Mouse (Mus musculus): Measurements from ENCODE around the gene Slc23a2. TPM values are rescaled to one million over a fixed set of nuclear protein-coding genes. Genes with fewer than 3 reads are reported as not detected.

The Slc23a2 gene
- polyA plus RNA-seq, 1 experiment from 2014 or later = 44.6 TPM

- peak overlapping the region; percentile 75 for H3K4me2 ChIP-seq (replicated peaks)
- ATAC-seq (ENCODE audit: low FRiP score) = no peak
- no peaks in the 10 kb centered on the region for H3K27me3 ChIP-seq (ENCODE audit: control insufficient read depth, insufficient read depth, low read length)
- H3K9ac ChIP-seq = no peak overlapping the region
- no peak overlapping the region for H3K27ac ChIP-seq
- no peak for DNase-seq (ENCODE audit: low spot score)
- peaks cover 30% of the 10 kb centered on the region for H3K4me1 ChIP-seq (replicated peaks; ENCODE audit: control insufficient read depth, insufficient read depth, low read length)
- no peaks in the 10 kb centered on the region for H3K36me3 ChIP-seq (replicated peaks; ENCODE audit: control insufficient read depth, insufficient read depth)
- no peaks in the 10 kb centered on the region for H3K9me3 ChIP-seq (ENCODE audit: control insufficient read depth, low read length)
- no peak overlapping the region for H3K4me3 ChIP-seq (replicated peaks; ENCODE audit: low read length)
- 71% methylated on average over 5 of the region's 5 CpGs for WGBS
Observed at GRCm38 (mm10) chr2:132027366-132027765, 117.5 kb downstream of the Slc23a2 start.

- H3K4me2 ChIP-seq (replicated peaks) = no peak overlapping the region
- H3K4me3 ChIP-seq (replicated peaks; ENCODE audit: low read length) = no peak overlapping the region
- H3K27ac ChIP-seq = no peak overlapping the region
- 93% methylated on average over 4 of the region's 4 CpGs for WGBS
- DNase-seq (ENCODE audit: low spot score) = no peak
- H3K36me3 ChIP-seq (replicated peaks; ENCODE audit: control insufficient read depth, insufficient read depth) = no peaks in the 10 kb centered on the region
- no peak for ATAC-seq (ENCODE audit: low FRiP score)
- peaks cover 19% of the 10 kb centered on the region; the same call in 1 of the 2 replicates for H3K4me1 ChIP-seq (replicated peaks; ENCODE audit: control insufficient read depth, insufficient read depth, low read length)
- no peaks in the 10 kb centered on the region for H3K27me3 ChIP-seq (ENCODE audit: control insufficient read depth, insufficient read depth, low read length)
- H3K9me3 ChIP-seq (ENCODE audit: control insufficient read depth, low read length) = no peaks in the 10 kb centered on the region
- H3K9ac ChIP-seq = no peak overlapping the region
Observed at GRCm38 (mm10) chr2:132024028-132024427, 120.9 kb downstream of the Slc23a2 start.

GRCm38 (mm10) chr2:132022621-132023020 is 122.3 kb downstream of the Slc23a2 start:
- no peaks in the 10 kb centered on the region for H3K36me3 ChIP-seq (replicated peaks; ENCODE audit: control insufficient read depth, insufficient read depth)
- no peak overlapping the region; the same call in 1 of the 2 replicates for H3K27ac ChIP-seq
- H3K27me3 ChIP-seq (ENCODE audit: control insufficient read depth, insufficient read depth, low read length) = no peaks in the 10 kb centered on the region
- DNase-seq (ENCODE audit: low spot score) (no peak), ATAC-seq (ENCODE audit: low FRiP score) (no peak)
- no peaks in the 10 kb centered on the region for H3K9me3 ChIP-seq (ENCODE audit: control insufficient read depth, low read length)
- H3K9ac ChIP-seq = no peak overlapping the region
- WGBS = 88% methylated on average over 8 of the region's 8 CpGs
- H3K4me2 ChIP-seq (replicated peaks) = no peak overlapping the region
- H3K4me1 ChIP-seq (replicated peaks; ENCODE audit: control insufficient read depth, insufficient read depth, low read length) = 0 out of 2 replicates have a peak, but pooled peaks cover 8% of the 10 kb centered on the region
- H3K4me3 ChIP-seq (replicated peaks; ENCODE audit: low read length) = no peak overlapping the region

GRCm38 (mm10) chr2:132021616-132022015 is 123.3 kb downstream of the Slc23a2 start:
- H3K36me3 ChIP-seq (replicated peaks; ENCODE audit: control insufficient read depth, insufficient read depth) = no peaks in the 10 kb centered on the region
- no peaks in the 10 kb centered on the region for H3K9me3 ChIP-seq (ENCODE audit: control insufficient read depth, low read length)
- no peak overlapping the region for H3K27ac ChIP-seq
- ATAC-seq (ENCODE audit: low FRiP score) (no peak), DNase-seq (ENCODE audit: low spot score) (no peak)
- H3K4me1 ChIP-seq (replicated peaks; ENCODE audit: control insufficient read depth, insufficient read depth, low read length) = no peaks in the 10 kb centered on the region
- H3K4me2 ChIP-seq (replicated peaks) = no peak overlapping the region
- 83% methylated on average over 4 of the region's 4 CpGs for WGBS
- no peaks in the 10 kb centered on the region for H3K27me3 ChIP-seq (ENCODE audit: control insufficient read depth, insufficient read depth, low read length)
- no peak overlapping the region for H3K4me3 ChIP-seq (replicated peaks; ENCODE audit: low read length)
- no peak overlapping the region for H3K9ac ChIP-seq

GRCm38 (mm10) chr2:132020991-132021541 is 123.8 kb downstream of the Slc23a2 start:
- Histone ChIP-seq H3K9ac (no peak overlapping the region), H3K36me3 (replicated peaks; ENCODE audit: control insufficient read depth, insufficient read depth) (no peaks in the 10 kb centered on the region), H3K4me1 (replicated peaks; ENCODE audit: control insufficient read depth, insufficient read depth, low read length) (no peaks in the 10 kb centered on the region), H3K27me3 (ENCODE audit: control insufficient read depth, insufficient read depth, low read length) (no peaks in the 10 kb centered on the region), H3K4me3 (replicated peaks; ENCODE audit: low read length) (no peak overlapping the region), H3K4me2 (replicated peaks) (no peak overlapping the region), H3K9me3 (ENCODE audit: control insufficient read depth, low read length) (no peaks in the 10 kb centered on the region), H3K27ac (no peak overlapping the region)
- DNase-seq (ENCODE audit: low spot score) (no peak), ATAC-seq (ENCODE audit: low FRiP score) (no peak)
- 75% methylated on average over 5 of the region's 5 CpGs for WGBS

GRCm38 (mm10) chr2:132020420-132020819 is 124.5 kb downstream of the Slc23a2 start:
- Histone ChIP-seq H3K9me3 (ENCODE audit: control insufficient read depth, low read length) (no peaks in the 10 kb centered on the region), H3K27me3 (ENCODE audit: control insufficient read depth, insufficient read depth, low read length) (no peaks in the 10 kb centered on the region), H3K4me1 (replicated peaks; ENCODE audit: control insufficient read depth, insufficient read depth, low read length) (no peaks in the 10 kb centered on the region), H3K4me3 (replicated peaks; ENCODE audit: low read length) (no peak overlapping the region), H3K9ac (no peak overlapping the region), H3K27ac (no peak overlapping the region), H3K4me2 (replicated peaks) (no peak overlapping the region), H3K36me3 (replicated peaks; ENCODE audit: control insufficient read depth, insufficient read depth) (no peaks in the 10 kb centered on the region)
- WGBS = 90% methylated on average over 7 of the region's 7 CpGs
- ATAC-seq (ENCODE audit: low FRiP score) = no peak
- no peak for DNase-seq (ENCODE audit: low spot score)

GRCm38 (mm10) chr2:132019372-132019811 is 125.5 kb downstream of the Slc23a2 start:
- H3K9me3 ChIP-seq (ENCODE audit: control insufficient read depth, low read length) = no peaks in the 10 kb centered on the region
- H3K27me3 ChIP-seq (ENCODE audit: control insufficient read depth, insufficient read depth, low read length) = no peaks in the 10 kb centered on the region
- no peak overlapping the region for H3K4me2 ChIP-seq (replicated peaks)
- no peaks in the 10 kb centered on the region for H3K36me3 ChIP-seq (replicated peaks; ENCODE audit: control insufficient read depth, insufficient read depth)
- no peak for ATAC-seq (ENCODE audit: low FRiP score)
- no peaks in the 10 kb centered on the region for H3K4me1 ChIP-seq (replicated peaks; ENCODE audit: control insufficient read depth, insufficient read depth, low read length)
- 79% methylated on average over 3 of the region's 3 CpGs for WGBS
- H3K4me3 ChIP-seq (replicated peaks; ENCODE audit: low read length) = no peak overlapping the region
- no peak overlapping the region for H3K27ac ChIP-seq
- no peak overlapping the region for H3K9ac ChIP-seq
- no peak for DNase-seq (ENCODE audit: low spot score)

GRCm38 (mm10) chr2:132018156-132018555 is 126.8 kb downstream of the Slc23a2 start:
- ATAC-seq (ENCODE audit: low FRiP score) (no peak), DNase-seq (ENCODE audit: low spot score) (no peak)
- Histone ChIP-seq H3K4me2 (replicated peaks) (no peak overlapping the region), H3K36me3 (replicated peaks; ENCODE audit: control insufficient read depth, insufficient read depth) (no peaks in the 10 kb centered on the region), H3K4me1 (replicated peaks; ENCODE audit: control insufficient read depth, insufficient read depth, low read length) (no peaks in the 10 kb centered on the region), H3K27me3 (ENCODE audit: control insufficient read depth, insufficient read depth, low read length) (no peaks in the 10 kb centered on the region), H3K4me3 (replicated peaks; ENCODE audit: low read length) (no peak overlapping the region), H3K9me3 (ENCODE audit: control insufficient read depth, low read length) (no peaks in the 10 kb centered on the region), H3K9ac (no peak overlapping the region), H3K27ac (no peak overlapping the region)
- 61% methylated on average over 4 of the region's 4 CpGs for WGBS

- 71% methylated on average over 7 of the region's 7 CpGs for WGBS
Observed at GRCm38 (mm10) chr2:132017611-132018010, 127.3 kb downstream of the Slc23a2 start.

GRCm38 (mm10) chr2:132016034-132016433 is 128.9 kb downstream of the Slc23a2 start:
- Histone ChIP-seq H3K4me1 (replicated peaks; ENCODE audit: control insufficient read depth, insufficient read depth, low read length) (no peaks in the 10 kb centered on the region), H3K9me3 (ENCODE audit: control insufficient read depth, low read length) (no peaks in the 10 kb centered on the region), H3K36me3 (replicated peaks; ENCODE audit: control insufficient read depth, insufficient read depth) (peaks cover 14% of the 10 kb centered on the region; the same call in 1 of the 2 replicates), H3K9ac (no peak overlapping the region), H3K27ac (no peak overlapping the region), H3K27me3 (ENCODE audit: control insufficient read depth, insufficient read depth, low read length) (no peaks in the 10 kb centered on the region), H3K4me2 (replicated peaks) (no peak overlapping the region), H3K4me3 (replicated peaks; ENCODE audit: low read length) (no peak overlapping the region)
- DNase-seq (ENCODE audit: low spot score) (no peak), ATAC-seq (ENCODE audit: low FRiP score) (no peak)
- 70% methylated on average over 1 of the region's 1 CpGs for WGBS

More at GRCm38 (mm10) chr2:132017611-132018010, 127.3 kb downstream of the Slc23a2 start:
- Histone ChIP-seq H3K9me3 (ENCODE audit: control insufficient read depth, low read length) (no peaks in the 10 kb centered on the region), H3K4me2 (replicated peaks) (no peak overlapping the region), H3K36me3 (replicated peaks; ENCODE audit: control insufficient read depth, insufficient read depth) (no peaks in the 10 kb centered on the region), H3K27me3 (ENCODE audit: control insufficient read depth, insufficient read depth, low read length) (no peaks in the 10 kb centered on the region), H3K27ac (no peak overlapping the region), H3K9ac (no peak overlapping the region), H3K4me1 (replicated peaks; ENCODE audit: control insufficient read depth, insufficient read depth, low read length) (no peaks in the 10 kb centered on the region), H3K4me3 (replicated peaks; ENCODE audit: low read length) (no peak overlapping the region)
- DNase-seq (ENCODE audit: low spot score) (no peak), ATAC-seq (ENCODE audit: low FRiP score) (no peak)
